Mouse (Mus musculus) thymus, adult 2 months (tissue): ENCODE measurements around the gene Bhlhe23.

ENCODE experiments used
- CTCF ChIP-seq: fragments of 200-500 bp; IDR thresholded peaks from 2 replicates; pipeline ENCODE4 v1.5.1; 2012; ENCODE audit warnings: mild to moderate bottlenecking, control low read depth, low read length, moderate library complexity, borderline replicate concordance; ENCODE audit not compliant: control insufficient read depth, poor library complexity, insufficient read depth; ENCODE audit errors: extremely low read depth
- POLR2A ChIP-seq: fragments of 200-500 bp; IDR thresholded peaks from 2 replicates; pipeline ENCODE4 v1.6.1; 2012; ENCODE audit warnings: mild to moderate bottlenecking, low read length, control low read depth, moderate library complexity; ENCODE audit not compliant: control insufficient read depth, poor library complexity, insufficient read depth; ENCODE audit errors: extremely low read depth

- no peak for TF ChIP-seq CTCF
- no peak for TF ChIP-seq POLR2A
Measured at GRCm38 (mm10) chr2:180725856-180726629, 50.7 kb downstream of the Bhlhe23 start.
